Mouse (Mus musculus): Measurements from ENCODE around the gene Myl7. TPM values are rescaled to one million over a fixed set of nuclear protein-coding genes. Genes with fewer than 3 reads are reported as not detected.

Myl7 gene
- total RNA-seq, 4 experiments from 2014 or later = 455 to 787 (median 725) TPM

DNA sequence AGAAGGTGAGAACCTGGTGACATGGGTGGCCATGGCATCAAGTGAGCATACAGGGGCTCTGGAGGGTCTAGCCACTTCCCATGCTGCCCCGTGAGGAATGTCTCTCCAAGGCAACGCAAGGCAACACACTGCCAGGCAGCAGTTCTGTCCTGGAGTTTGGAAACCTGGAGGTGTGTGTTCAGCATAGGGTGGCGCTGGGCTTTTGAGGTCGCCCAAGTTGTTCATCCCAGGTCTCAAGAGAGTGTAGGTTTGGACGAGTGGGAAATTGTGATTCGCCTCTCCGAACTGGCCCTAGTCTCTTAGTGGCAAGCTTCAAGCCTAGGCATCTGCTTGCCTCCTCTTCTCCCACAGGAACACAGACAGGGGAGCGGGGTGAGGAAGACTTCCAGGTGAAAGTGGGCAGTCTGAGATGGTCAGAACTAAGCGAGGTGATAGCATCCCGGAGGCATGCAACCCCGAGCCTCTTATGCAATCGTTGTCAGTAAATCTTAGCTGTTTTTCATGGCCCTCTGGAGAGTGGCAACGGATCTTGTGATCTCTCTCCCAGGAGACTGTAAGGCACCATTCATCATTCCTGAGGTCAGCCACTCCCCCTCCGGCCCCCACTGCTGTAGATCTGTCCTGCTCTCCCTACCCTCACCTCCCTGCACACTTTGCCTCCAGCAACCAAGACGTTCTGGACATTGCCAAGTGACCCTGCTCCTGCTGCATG is 36.0 kb downstream of the Myl7 start:
- no peak for DNase-seq (ENCODE audit: low spot score)

DNA sequence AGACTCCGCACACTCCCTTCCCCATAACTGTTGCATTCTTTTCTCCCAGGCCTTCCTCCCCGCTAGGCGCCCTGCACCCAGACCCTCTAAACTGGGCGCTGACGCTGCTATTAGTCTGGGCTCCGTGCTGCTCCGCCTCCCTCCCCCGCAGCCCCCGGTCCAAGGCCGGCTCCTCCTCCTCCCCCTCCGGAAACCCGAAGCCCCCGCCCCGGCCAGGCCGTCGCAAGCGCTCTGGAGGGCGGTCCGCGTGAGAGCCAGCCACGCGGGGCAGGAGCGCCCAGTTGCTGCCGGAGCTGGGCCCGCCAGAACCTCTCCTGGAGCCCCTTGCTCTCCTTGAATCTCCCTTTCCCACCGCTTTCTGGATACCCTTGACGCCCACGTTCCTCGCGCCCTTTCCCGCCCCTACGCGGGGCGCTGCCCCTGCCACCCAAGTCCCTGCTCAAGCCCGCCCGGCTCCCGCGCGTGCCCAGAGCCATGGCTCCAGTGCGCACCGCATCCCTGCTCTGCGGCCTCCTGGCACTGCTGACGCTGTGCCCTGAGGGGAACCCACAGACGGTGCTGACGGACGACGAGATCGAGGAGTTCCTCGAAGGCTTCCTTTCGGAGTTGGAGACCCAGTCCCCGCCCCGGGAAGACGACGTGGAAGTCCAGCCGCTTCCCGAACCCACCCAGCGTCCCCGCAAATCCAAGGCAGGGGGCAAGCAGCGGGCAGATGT is 36.7 kb downstream of the Myl7 start, which contains the start of gene Aebp1:
Aebp1 (plus strand) TSS at position 270 of the 716 bp plus-strand sequence.
- peak; percentile 29 for DNase-seq (ENCODE audit: low spot score)

DNA sequence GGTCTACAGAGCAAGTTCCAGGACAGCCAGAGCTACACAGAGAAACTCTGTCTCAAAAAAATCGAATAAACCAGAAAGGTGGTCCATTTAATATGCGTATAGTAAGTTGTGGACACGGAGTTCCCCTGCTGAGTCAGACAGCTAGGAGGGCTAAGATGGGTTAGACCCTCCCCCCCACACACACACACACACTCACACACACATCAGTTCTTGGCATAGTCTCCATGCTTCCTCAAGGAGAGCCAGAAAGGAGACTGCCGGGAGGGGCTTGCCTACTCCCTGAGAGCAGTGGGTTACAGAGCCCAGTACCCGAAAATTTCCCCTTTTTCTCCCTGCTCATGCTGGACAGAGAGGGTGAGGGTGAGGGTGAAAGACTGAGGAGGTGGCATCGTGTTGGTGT is 37.9 kb downstream of the Myl7 start:
- DNase-seq (ENCODE audit: low spot score) = no peak

DNA sequence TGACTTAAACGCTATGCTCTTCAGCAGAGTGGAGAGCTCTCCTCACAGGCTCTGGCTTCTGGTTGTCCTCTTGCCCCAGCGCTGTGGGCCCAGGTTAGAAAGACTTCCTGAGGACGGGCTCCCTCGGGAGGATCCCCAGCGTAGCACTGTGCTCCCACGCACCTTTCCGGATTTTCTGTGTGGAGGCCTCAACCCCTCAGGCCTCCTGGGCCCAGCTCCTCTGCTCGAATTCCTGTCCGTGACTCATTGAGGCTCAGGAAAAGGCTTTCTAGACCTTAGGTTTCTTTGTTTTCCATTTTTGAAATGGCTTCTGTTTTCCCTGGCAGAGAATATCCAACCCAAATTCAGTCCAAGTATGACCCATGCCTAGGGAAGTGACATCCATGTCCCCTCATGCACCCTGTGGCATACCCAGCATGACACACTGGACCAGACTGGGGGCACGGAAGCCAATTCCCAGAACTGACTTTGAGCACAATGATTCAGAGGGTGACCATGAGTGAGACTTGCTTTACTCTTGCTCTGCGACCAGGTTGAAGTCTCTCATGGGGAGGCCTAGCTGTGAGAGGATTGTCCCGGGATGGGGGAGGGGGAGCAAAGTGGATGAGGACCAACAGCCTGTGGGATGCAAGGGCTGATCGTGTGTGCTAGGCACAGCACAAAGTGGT is 38.6 kb downstream of the Myl7 start:
- no peak for DNase-seq (ENCODE audit: low spot score)

DNA sequence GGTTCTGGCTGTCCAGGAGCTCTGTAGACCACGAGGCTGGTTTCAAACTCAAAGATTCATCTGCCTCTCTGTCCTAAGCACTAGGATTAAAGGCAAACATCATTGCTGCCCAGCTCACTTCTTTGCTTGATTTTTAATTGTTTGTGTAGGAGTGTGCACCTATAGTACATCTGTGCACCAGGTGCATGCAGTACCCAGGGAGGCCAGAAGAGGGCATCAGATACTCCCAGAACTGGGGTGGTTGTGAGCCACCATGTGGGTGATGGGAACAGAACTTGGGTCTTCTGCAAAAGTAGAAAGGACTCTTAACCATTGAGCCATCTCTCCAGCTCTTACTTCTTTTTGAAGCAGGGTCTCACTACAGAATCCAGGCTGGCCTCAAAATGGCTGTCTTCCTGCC is 39.9 kb downstream of the Myl7 start:
- DNase-seq (ENCODE audit: low spot score) = no peak

DNA sequence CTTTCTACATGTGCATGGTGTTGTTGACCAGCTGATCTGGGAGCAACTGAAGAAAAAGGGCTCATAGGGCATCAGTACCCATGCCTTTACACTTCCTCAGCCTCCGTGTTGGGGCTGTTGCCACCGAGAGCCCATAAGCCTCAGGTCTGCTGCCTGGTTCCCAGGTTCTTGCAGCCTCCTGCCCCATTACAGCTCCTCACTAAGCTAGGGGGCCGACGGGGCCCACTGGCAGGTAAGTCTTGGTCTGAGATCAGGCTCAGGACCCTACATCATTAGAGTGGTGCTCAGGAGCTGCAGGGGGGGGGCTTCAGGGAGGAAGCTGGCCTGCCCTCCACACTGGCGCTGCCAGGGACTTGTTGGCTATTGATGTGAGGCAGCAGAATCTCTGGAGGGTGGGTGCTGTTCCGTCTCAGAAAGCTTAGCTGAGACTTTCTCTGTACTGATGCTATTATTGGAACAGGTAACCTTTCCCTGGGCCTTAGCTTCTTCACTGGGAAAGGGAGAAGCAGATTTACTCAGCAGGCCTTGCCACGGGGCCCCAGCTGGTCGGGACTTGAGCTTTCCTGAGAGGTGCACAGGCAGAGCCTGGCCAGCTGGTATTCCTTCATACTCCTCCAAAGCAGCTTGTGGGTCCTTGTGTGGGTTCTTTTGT is 42.0 kb downstream of the Myl7 start:
- DNase-seq (ENCODE audit: low spot score) = no peak

DNA sequence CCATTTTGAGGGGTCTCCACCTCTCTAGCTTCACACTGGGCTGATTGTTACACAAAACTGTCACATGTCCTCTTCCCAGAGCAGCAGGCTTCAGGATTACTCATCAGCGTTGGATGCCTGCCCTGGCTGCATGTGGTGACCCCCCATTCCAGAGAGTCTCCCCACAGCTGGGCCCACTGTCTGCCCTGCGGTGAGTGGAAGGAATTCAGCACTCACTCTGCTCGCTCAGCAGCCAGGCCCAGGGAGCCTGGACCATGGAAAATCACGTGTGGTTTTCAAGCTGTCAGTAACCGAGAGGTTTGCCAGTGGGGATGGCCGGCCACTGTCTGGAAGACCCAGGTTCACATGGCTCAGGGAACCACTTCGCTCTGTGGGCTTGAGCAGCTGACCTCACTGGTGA is 42.7 kb downstream of the Myl7 start:
- DNase-seq (ENCODE audit: low spot score) = peak; percentile 63

DNA sequence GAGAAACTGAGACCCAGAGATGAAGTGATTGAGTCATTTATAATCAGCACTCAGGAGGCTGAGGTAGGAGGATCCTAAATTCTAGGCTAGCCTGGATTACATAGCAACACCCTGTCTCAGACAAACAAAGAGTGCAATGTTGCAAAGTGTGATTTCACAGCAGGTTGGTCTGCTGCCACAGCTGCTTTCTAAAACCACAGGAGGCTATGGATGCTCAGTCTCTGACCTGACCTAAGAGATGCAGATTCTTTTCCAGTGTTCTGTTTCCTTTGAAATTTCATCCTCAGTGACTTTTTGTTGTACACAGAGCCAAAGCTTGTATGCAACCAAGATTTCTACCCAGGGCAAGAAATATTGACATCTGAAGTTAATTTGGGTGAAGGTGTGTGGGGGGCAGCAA is 43.1 kb downstream of the Myl7 start:
- DNase-seq (ENCODE audit: low spot score) = no peak

DNA sequence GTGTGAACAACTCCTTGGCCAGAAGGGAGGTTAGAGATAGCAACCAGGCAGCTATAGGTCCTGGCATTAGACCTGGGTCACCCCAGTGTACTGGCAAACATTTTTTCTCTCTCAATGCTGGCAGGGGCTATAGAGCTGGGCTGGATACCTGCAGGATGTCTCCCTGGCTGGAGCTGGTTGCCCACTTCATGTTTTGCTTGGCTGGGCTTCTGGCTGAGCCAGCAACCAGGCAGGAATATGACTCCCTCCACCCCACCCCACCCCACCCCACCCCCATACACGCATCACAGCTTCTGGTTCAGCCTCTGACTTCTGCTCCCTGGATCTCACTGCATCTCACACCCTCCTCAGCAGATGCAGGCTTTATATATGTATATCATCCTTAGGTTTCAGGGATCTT is 46.3 kb downstream of the Myl7 start:
- no peak for DNase-seq (ENCODE audit: low spot score)

DNA sequence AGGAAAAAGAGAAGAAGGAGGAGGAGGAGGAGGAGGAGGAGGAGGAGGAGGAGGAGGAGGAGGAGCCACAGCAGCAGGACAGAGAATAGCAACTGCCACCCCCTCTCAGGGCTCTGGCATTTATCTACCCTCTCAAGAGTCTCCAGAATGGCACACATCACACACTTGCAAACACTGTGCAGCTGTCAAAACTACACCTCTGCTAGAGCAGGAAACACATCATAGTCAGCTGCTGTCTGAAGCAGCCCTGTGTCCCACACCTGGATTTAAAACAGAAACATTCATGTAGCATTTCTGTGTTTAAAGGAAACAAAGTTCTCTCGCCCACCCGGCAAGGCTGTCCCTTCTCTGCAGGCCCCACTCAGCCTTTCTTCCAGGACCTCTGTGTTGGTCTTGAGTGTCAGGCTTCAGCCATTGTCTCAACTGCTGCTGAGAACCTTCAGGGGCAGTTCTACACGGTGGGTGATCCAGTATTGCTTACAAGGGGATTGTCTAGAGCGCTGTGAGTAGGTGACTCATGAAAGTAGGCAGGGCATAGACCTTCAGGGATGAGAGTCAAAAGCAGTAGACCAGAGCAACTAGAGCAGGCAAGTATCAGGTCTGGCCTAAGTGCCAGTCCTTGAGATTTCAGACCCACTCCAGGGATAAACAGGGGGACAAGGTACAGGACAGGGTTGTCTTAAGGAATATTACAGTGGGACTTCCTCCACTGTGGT is 47.4 kb downstream of the Myl7 start:
- no peak for DNase-seq (ENCODE audit: low spot score)

DNA sequence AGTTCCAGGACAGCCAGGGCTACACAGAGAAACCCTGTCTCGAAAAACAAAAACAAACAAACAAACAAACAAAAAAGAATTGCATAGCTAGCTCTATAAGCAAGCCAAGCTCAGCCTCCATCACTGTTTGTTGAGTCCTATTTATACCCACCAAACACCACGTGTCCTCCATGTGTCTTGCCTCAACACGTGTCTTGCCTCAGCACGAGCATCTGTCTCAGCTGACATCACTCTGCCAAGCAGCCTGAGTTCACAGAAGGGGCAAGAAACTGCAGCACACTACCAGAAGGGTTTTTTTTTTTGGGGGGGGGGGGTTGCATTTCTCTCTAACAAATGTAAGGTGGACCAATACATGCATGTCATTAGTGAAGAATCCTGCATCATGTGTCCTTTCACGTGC is 48.1 kb downstream of the Myl7 start:
- no peak for DNase-seq (ENCODE audit: low spot score)

DNA sequence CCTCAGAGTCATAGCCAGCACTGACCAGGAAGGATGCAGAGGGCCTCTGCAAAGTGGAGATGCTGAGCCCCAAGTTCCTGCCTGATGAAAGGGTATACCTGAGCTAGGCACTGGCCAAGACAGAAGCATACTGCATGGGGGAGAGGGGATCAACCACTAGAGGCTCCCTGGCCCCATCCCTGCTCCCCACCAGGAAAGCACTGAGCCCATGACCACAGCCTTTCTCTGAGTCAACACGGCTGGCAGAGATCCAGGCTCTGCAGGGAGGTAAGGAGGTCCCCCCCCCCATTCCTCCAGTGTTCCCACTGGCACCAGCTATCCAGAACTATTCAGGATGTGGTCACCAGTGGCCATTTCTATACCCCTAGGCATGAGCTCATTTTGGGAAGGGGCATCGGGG is 49.3 kb downstream of the Myl7 start:
- no peak for DNase-seq (ENCODE audit: low spot score)

DNA sequence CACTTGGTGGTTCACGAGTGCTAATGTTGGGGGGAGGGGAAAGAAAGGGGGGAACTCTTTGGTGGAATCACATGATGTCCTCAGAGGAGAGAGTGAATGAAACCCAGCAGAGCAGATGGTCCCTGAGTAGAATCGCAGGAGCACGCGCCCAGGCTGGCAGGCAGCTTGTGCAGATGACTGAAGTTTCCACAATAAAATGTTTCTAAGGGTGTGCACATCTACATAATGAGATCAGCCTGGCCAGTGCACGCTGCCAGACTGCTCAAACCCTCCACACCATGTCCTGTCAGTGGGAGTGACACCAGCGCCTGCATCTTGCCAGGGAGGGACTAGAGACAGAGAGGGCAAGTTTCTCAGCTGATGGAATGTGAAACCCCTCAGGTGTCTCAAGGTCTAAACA is 49.8 kb downstream of the Myl7 start:
- peak; percentile 47 for DNase-seq (ENCODE audit: low spot score)

DNA sequence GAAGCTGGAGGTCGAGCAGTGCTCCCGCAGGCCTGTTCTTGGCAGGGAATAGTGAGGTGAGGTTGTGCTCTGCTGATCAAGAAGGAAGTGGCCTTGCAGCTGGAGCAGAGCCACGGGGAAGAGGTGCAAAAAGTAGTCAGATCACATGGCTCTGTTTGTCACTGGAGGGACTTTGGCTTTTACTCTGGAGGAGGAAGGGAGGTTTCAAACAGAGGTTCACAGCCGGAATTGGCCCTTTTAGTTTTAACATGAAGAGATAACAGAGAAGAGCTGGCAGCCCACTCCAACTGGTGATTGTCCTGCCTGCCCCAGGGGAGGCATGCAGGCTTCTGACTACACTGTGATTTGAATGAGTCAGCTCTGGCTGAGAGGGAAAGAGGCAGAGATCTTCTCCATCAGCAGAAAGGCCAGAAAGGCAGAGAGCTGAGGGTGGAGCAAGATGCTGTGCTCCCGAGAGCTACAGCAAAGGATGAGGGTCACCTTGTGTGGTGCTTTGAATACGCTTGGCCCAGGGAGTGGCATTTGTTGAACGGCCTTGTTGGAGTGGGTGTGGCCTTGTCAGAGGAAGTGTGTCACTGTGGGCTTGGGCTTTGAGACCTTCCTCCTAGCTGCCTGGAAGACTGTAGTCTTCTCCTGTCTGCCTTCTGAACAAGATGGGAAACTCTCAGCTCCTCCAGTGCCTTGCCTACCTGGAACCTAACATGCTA is 51.8 kb downstream of the Myl7 start:
- peak; percentile 74 for DNase-seq (ENCODE audit: low spot score)

Other genes with a start within 250 kb of the Myl7 start
- 100 to 1,000 TPM; 148 to 162 (median 150) TPM for gene Mrps24, start 183.1 kb downstream of the Myl7 start, total RNA-seq (2022)
- gene Urgcp, start 136.4 kb downstream of the Myl7 start, total RNA-seq (2022) = 10 to 100 TPM; 57.3 to 69.8 (median 58.6) TPM
- 10 to 100 TPM; 26.4 to 33.1 (median 28.8) TPM for gene Dbnl, start 110.3 kb downstream of the Myl7 start, total RNA-seq (2022)
- 1,000 to 10,000 TPM in 2 of 4 experiments, 100 to 1,000 TPM in 2; 838 to 1,132 (median 977) TPM for gene Pgam2, start 95.0 kb downstream of the Myl7 start, total RNA-seq (2022)
- gene Polm, start 60.8 kb downstream of the Myl7 start, total RNA-seq (2022) = 1 to 10 TPM; 1.8 to 3.3 (median 2.8) TPM
- gene Aebp1, start 36.8 kb downstream of the Myl7 start, total RNA-seq (2022) = 10 to 100 TPM; 14.9 to 28.0 (median 19.4) TPM
- 10 to 100 TPM; 33.1 to 50.4 (median 39.8) TPM for gene Pold2, start 20.5 kb downstream of the Myl7 start, total RNA-seq (2022)
- 10 to 100 TPM; 15.2 to 30.8 (median 18.1) TPM for gene Gck, start 51.3 kb upstream of the Myl7 start, total RNA-seq (2022)
- 10 to 100 TPM; 54.8 to 67.3 (median 62.1) TPM for gene Ykt6, start 56.9 kb upstream of the Myl7 start, total RNA-seq (2022)
- 10 to 100 TPM in 2 of 4 experiments, 1 to 10 TPM in 2; 6.5 to 14.8 (median 10.1) TPM for gene Camk2b, start 167.6 kb upstream of the Myl7 start, total RNA-seq (2022)